ENCODE assay signal across 32 mouse cellular contexts in genomic region chr16:38385700-38386099, GRCm38 (mm10). TPM values are rescaled to one million over a fixed set of nuclear protein-coding genes. Genes with fewer than 3 reads are reported as not detected.
DNase-seq lines count a peak whose midpoint lies in the region; ATAC-seq and TF ChIP-seq lines count a peak whose summit lies in the region.
"Had no signal": no experiment of that assay in that cellular context is flagged by ENCODE, and none has a peak within 500 bp of the region (broad histone marks: within the 10 kb centered on the region; RNA-seq: fewer than 3 reads in every experiment).

No protein-coding gene starts in this region.

- H3K4me3 ChIP-seq in liver, embryonic 12.5 days = no peak overlapping the region
- H3K4me3 ChIP-seq in liver, postnatal 0 days (ENCODE audit: low read depth, low read length) = no peak overlapping the region
- no peak overlapping the region for H3K4me3 ChIP-seq in midbrain, embryonic 15.5 days
- H3K4me3 ChIP-seq: embryonic facial prominence, embryonic 12.5 days; embryonic facial prominence, embryonic 15.5 days; forebrain, embryonic 12.5 days; forebrain, embryonic 15.5 days; hindbrain, embryonic 12.5 days; hindbrain, embryonic 15.5 days had no signal

- WGBS in liver, embryonic 12.5 days (ENCODE audit: insufficient replicate concordance) = 80% methylated on average over 4 of the region's 4 CpGs
- 87% methylated on average over 4 of the region's 4 CpGs for WGBS in liver, postnatal 0 days (ENCODE audit: insufficient replicate concordance)
- 95% methylated on average over 4 of the region's 4 CpGs for WGBS in midbrain, embryonic 15.5 days

- peak overlapping the region; percentile 61; the same call in 1 of the 2 replicates for H3K27ac ChIP-seq in liver, embryonic 12.5 days
- H3K27ac ChIP-seq in liver, postnatal 0 days (ENCODE audit: low read depth) = no peak overlapping the region
- no peak overlapping the region for H3K27ac ChIP-seq in midbrain, embryonic 15.5 days
- H3K27ac ChIP-seq: embryonic facial prominence, embryonic 12.5 days; embryonic facial prominence, embryonic 15.5 days; forebrain, embryonic 12.5 days; forebrain, embryonic 15.5 days; hindbrain, embryonic 12.5 days; hindbrain, embryonic 15.5 days had no signal

- no peak overlapping the region for H3K9ac ChIP-seq in liver, embryonic 12.5 days
- H3K9ac ChIP-seq in liver, postnatal 0 days (replicated peaks) = no peak overlapping the region
- no peak overlapping the region for H3K9ac ChIP-seq in midbrain, embryonic 15.5 days
- H3K9ac ChIP-seq: embryonic facial prominence, embryonic 12.5 days; embryonic facial prominence, embryonic 15.5 days; forebrain, embryonic 12.5 days; forebrain, embryonic 15.5 days; hindbrain, embryonic 12.5 days; hindbrain, embryonic 15.5 days had no signal

- no peaks in the 10 kb centered on the region for H3K27me3 ChIP-seq in liver, embryonic 12.5 days (replicated peaks)
- H3K27me3 ChIP-seq in liver, postnatal 0 days (ENCODE audit: insufficient read depth, low read length) = no peaks in the 10 kb centered on the region
- H3K27me3 ChIP-seq in midbrain, embryonic 15.5 days (replicated peaks) = no peaks in the 10 kb centered on the region
- H3K27me3 ChIP-seq: embryonic facial prominence, embryonic 12.5 days; embryonic facial prominence, embryonic 15.5 days; forebrain, embryonic 12.5 days; forebrain, embryonic 15.5 days; hindbrain, embryonic 12.5 days; hindbrain, embryonic 15.5 days had no signal

- no peak for DNase-seq in liver, postnatal 0 days
- DNase-seq in 416B (ENCODE audit: low read depth) = peak; percentile 86
- DNase-seq in ovary, postnatal 10 days (ENCODE audit: low spot score) = no peak
- DNase-seq in kidney, adult 18-20 months = no peak
- DNase-seq: adrenal gland, adult 8-10 months; adrenal gland, postnatal 25 days; cerebellum, adult 11-12 months; cerebellum, adult 8-10 months; cerebellum, postnatal 10 days; cerebellum, postnatal 36 days; gastrocnemius, postnatal 10 days; gastrocnemius, postnatal 36 days; heart, adult 11 months had no signal

- no peak for TF ChIP-seq CTCF in liver, postnatal 0 days (IDR thresholded peaks at IDR 0.05; ENCODE audit: low read depth)

- no peaks in the 10 kb centered on the region for H3K9me3 ChIP-seq in liver, embryonic 12.5 days (replicated peaks)
- no peaks in the 10 kb centered on the region for H3K9me3 ChIP-seq in liver, postnatal 0 days (ENCODE audit: low read length)
- H3K9me3 ChIP-seq in midbrain, embryonic 15.5 days = no peaks in the 10 kb centered on the region
- H3K9me3 ChIP-seq: embryonic facial prominence, embryonic 12.5 days; embryonic facial prominence, embryonic 15.5 days; forebrain, embryonic 12.5 days; forebrain, embryonic 15.5 days; G1E; hindbrain, embryonic 12.5 days; hindbrain, embryonic 15.5 days had no signal

- H3K36me3 ChIP-seq in liver, embryonic 12.5 days = no peaks in the 10 kb centered on the region
- H3K36me3 ChIP-seq in liver, postnatal 0 days (replicated peaks; ENCODE audit: insufficient read depth, low read length) = no peaks in the 10 kb centered on the region
- no peaks in the 10 kb centered on the region for H3K36me3 ChIP-seq in midbrain, embryonic 15.5 days (replicated peaks)
- H3K36me3 ChIP-seq: embryonic facial prominence, embryonic 12.5 days; embryonic facial prominence, embryonic 15.5 days; forebrain, embryonic 12.5 days; forebrain, embryonic 15.5 days; G1E; hindbrain, embryonic 12.5 days; hindbrain, embryonic 15.5 days had no signal

- no peak for TF ChIP-seq EP300 in liver, postnatal 0 days (IDR thresholded peaks at IDR 0.05; ENCODE audit: low read depth)

- no peak for ATAC-seq in liver, embryonic 12.5 days
- ATAC-seq in liver, postnatal 0 days = no peak
- peak; percentile 52 for ATAC-seq in common myeloid progenitor, adult 5-6 weeks (replicated peaks; ENCODE audit: low read depth, poor library complexity, severe bottlenecking)
- ATAC-seq in megakaryocyte progenitor cell, adult 5-6 weeks (replicated peaks; ENCODE audit: poor library complexity) = peak; percentile 40
- ATAC-seq in midbrain, embryonic 15.5 days (replicated peaks) = no peak
- ATAC-seq: forebrain, embryonic 15.5 days had no signal

- no peak overlapping the region for H3K4me2 ChIP-seq in liver, embryonic 12.5 days
- H3K4me2 ChIP-seq in liver, postnatal 0 days (ENCODE audit: low read depth, low read length) = no peak overlapping the region
- H3K4me2 ChIP-seq in midbrain, embryonic 15.5 days = no peak overlapping the region
- H3K4me2 ChIP-seq: embryonic facial prominence, embryonic 12.5 days; embryonic facial prominence, embryonic 15.5 days; forebrain, embryonic 12.5 days; forebrain, embryonic 15.5 days; heart, embryonic 11.5 days; hindbrain, embryonic 12.5 days; hindbrain, embryonic 15.5 days had no signal

- H3K4me1 ChIP-seq in liver, embryonic 12.5 days = peaks cover 56% of the 10 kb centered on the region
- H3K4me1 ChIP-seq in liver, postnatal 0 days (ENCODE audit: insufficient read depth) = peaks cover 22% of the 10 kb centered on the region
- H3K4me1 ChIP-seq in midbrain, embryonic 15.5 days = no peaks in the 10 kb centered on the region
- H3K4me1 ChIP-seq: embryonic facial prominence, embryonic 12.5 days; embryonic facial prominence, embryonic 15.5 days; forebrain, embryonic 12.5 days; forebrain, embryonic 15.5 days; hindbrain, embryonic 12.5 days; hindbrain, embryonic 15.5 days had no signal

RNA-seq across cellular contexts. Expression of gene Popdc2, which starts 23.7 kb away (rescaled TPM):
- 20.3 and 24.8 TPM in 2 replicates for polyA plus RNA-seq in liver, embryonic 12.5 days (2016; fragmentation: Nextera tagmentation; extraction: Ambion mirVana)
- 10.8 and 12.6 TPM in 2 replicates for polyA plus RNA-seq in liver, postnatal 0 days (2015; fragmentation: Nextera tagmentation; extraction: Ambion mirVana)
- 0.09 TPM in 1 of 2 replicates, not detected in the other for total RNA-seq in common myeloid progenitor, adult 5-6 weeks (2017)
- total RNA-seq in megakaryocyte progenitor cell, adult 5-6 weeks (2015) = 0.27 and 0.62 TPM in 2 replicates
- not detected in 2 replicates for total RNA-seq in megakaryocyte progenitor cell, adult 5-6 weeks (2017)
- 0.57 and 1.4 TPM in 2 replicates for polyA plus RNA-seq in midbrain, embryonic 15.5 days (2015; fragmentation: Nextera tagmentation; extraction: Ambion mirVana)

RNA-seq across cellular contexts. Expression of gene Gm21987, which starts 38.9 kb away (rescaled TPM):
- polyA plus RNA-seq in liver, embryonic 12.5 days (2016; fragmentation: Nextera tagmentation; extraction: Ambion mirVana) = not detected in 2 replicates
- polyA plus RNA-seq in liver, postnatal 0 days (2015; fragmentation: Nextera tagmentation; extraction: Ambion mirVana) = not detected in 2 replicates
- total RNA-seq in common myeloid progenitor, adult 5-6 weeks (2017) = not detected in 2 replicates
- total RNA-seq in megakaryocyte progenitor cell, adult 5-6 weeks (2015) = not detected in 2 replicates
- not detected in 2 replicates for total RNA-seq in megakaryocyte progenitor cell, adult 5-6 weeks (2017)
- 0.77 TPM in 1 of 2 replicates, not detected in the other for polyA plus RNA-seq in midbrain, embryonic 15.5 days (2015; fragmentation: Nextera tagmentation; extraction: Ambion mirVana)
- total RNA-seq: adrenal gland, postnatal 25 days; gastrocnemius, adult 18-20 months; gastrocnemius, postnatal 10 days; gastrocnemius, postnatal 36 days; heart, adult 8-10 months; heart, postnatal 25 days; hematopoietic stem cell, adult 5-6 weeks had no signal
- polyA plus RNA-seq: brain, embryonic 14.5 days; embryonic facial prominence, embryonic 12.5 days; embryonic facial prominence, embryonic 15.5 days; forebrain, embryonic 12.5 days; forebrain, embryonic 15.5 days; hindbrain, embryonic 12.5 days; hindbrain, embryonic 15.5 days had no signal

RNA-seq across cellular contexts. Expression of gene Cox17, which starts 38.9 kb away (rescaled TPM):
- 404 and 417 TPM in 2 replicates for polyA plus RNA-seq in liver, embryonic 12.5 days (2016; fragmentation: Nextera tagmentation; extraction: Ambion mirVana)
- polyA plus RNA-seq in liver, postnatal 0 days (2015; fragmentation: Nextera tagmentation; extraction: Ambion mirVana) = 274 and 276 TPM in 2 replicates
- 270 and 347 TPM in 2 replicates for total RNA-seq in common myeloid progenitor, adult 5-6 weeks (2017)
- total RNA-seq in megakaryocyte progenitor cell, adult 5-6 weeks (2015) = 95.3 and 110 TPM in 2 replicates
- total RNA-seq in megakaryocyte progenitor cell, adult 5-6 weeks (2017) = 294 and 340 TPM in 2 replicates
- 75.4 and 77.9 TPM in 2 replicates for polyA plus RNA-seq in midbrain, embryonic 15.5 days (2015; fragmentation: Nextera tagmentation; extraction: Ambion mirVana)

RNA-seq across cellular contexts. Expression of gene Maats1, which starts 43.8 kb away (rescaled TPM):
- polyA plus RNA-seq in liver, embryonic 12.5 days (2016; fragmentation: Nextera tagmentation; extraction: Ambion mirVana) = 0.05 TPM in 1 of 2 replicates, not detected in the other
- 0.04 TPM in 1 of 2 replicates, not detected in the other for polyA plus RNA-seq in liver, postnatal 0 days (2015; fragmentation: Nextera tagmentation; extraction: Ambion mirVana)
- total RNA-seq in common myeloid progenitor, adult 5-6 weeks (2017) = not detected in 2 replicates
- not detected in 2 replicates for total RNA-seq in megakaryocyte progenitor cell, adult 5-6 weeks (2015)
- not detected in 2 replicates for total RNA-seq in megakaryocyte progenitor cell, adult 5-6 weeks (2017)
- 1.1 and 1.5 TPM in 2 replicates for polyA plus RNA-seq in midbrain, embryonic 15.5 days (2015; fragmentation: Nextera tagmentation; extraction: Ambion mirVana)
- total RNA-seq: gastrocnemius, adult 18-20 months; gastrocnemius, postnatal 36 days; heart, adult 8-10 months; heart, postnatal 25 days; hematopoietic stem cell, adult 5-6 weeks had no signal
- polyA plus RNA-seq: G1E; heart, embryonic 14.5 days; intestine, embryonic 14.5 days had no signal

RNA-seq across cellular contexts. Expression of gene Pla1a, which starts 47.2 kb away (rescaled TPM):
- polyA plus RNA-seq in liver, embryonic 12.5 days (2016; fragmentation: Nextera tagmentation; extraction: Ambion mirVana) = 3.4 TPM in 2 replicates
- 49.8 and 55.8 TPM in 2 replicates for polyA plus RNA-seq in liver, postnatal 0 days (2015; fragmentation: Nextera tagmentation; extraction: Ambion mirVana)
- total RNA-seq in common myeloid progenitor, adult 5-6 weeks (2017) = not detected in 2 replicates
- not detected in 2 replicates for total RNA-seq in megakaryocyte progenitor cell, adult 5-6 weeks (2015)
- not detected in 2 replicates for total RNA-seq in megakaryocyte progenitor cell, adult 5-6 weeks (2017)
- polyA plus RNA-seq in midbrain, embryonic 15.5 days (2015; fragmentation: Nextera tagmentation; extraction: Ambion mirVana) = 0.42 and 0.61 TPM in 2 replicates
- total RNA-seq: hematopoietic stem cell, adult 5-6 weeks had no signal
- polyA plus RNA-seq: G1E had no signal

Comparison
In these comparisons a context has a peak if more than half of its experiments do, and no peak if none do; other contexts are left out.
1. ATAC-seq: peak in common myeloid progenitor, adult 5-6 weeks (single experiment) and megakaryocyte progenitor cell, adult 5-6 weeks (single experiment); none in liver, embryonic 12.5 days (single experiment), liver, postnatal 0 days (single experiment) and midbrain, embryonic 15.5 days (single experiment).